Mouse (Mus musculus): ENCODE measurements at regions not wholly inside any gene's neighbourhood (a gene's known extent, or its start where the extent isn't known, plus 50 kb on each side); places are given as distances from the start of the nearest gene placed in this dataset.

DNA sequence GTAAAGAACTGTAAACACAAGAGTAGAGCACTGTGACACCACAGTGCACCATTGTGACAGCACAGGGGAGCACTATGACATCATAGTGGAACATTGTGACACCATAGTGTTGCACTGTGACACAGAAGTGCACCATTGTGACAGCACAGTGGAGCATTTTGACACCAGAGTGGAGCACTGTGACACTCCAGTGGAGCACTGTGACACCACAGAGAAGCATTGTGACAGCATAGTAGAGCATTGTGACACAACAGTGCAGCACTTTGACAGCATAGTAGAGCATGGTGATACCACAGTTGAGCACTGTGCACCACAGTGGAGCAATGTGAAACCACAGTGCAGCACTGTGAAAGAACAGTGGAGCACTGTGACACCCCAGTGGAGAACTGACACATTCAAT, 2750.4 kb upstream of the Gm8797 start:
- TF ChIP-seq CTCF (IDR thresholded peaks at IDR 0.05; ENCODE audit: low read depth) = no peak
- no peak for TF ChIP-seq EP300 (IDR thresholded peaks at IDR 0.05; ENCODE audit: low read depth)
